Mouse (Mus musculus): ENCODE measurements around the gene Adcy9. TPM values are rescaled to one million over a fixed set of nuclear protein-coding genes. Genes with fewer than 3 reads are reported as not detected.

Gene Adcy9
- 0.40 TPM for total RNA-seq (2023)

GRCm38 (mm10) chr16:4420298-4421054 is at the start of gene Adcy9:
TSS of gene Adcy9 (minus strand) at chr16:4420498.

Other genes starting within 250 kb of the Adcy9 start
- gene Crebbp, start 206.5 kb downstream of the Adcy9 start, total RNA-seq (2023): 140 TPM
- gene Srl, start 121.3 kb upstream of the Adcy9 start, total RNA-seq (2023): 0.73 TPM
- gene Tfap4, start 139.4 kb upstream of the Adcy9 start, total RNA-seq (2023): 29.9 TPM
- gene Glis2, start 174.2 kb upstream of the Adcy9 start, total RNA-seq (2023): 1.8 TPM
- 49.2 TPM for gene Pam16, start 204.5 kb upstream of the Adcy9 start, total RNA-seq (2023)
- gene Vasn, start 219.4 kb upstream of the Adcy9 start, total RNA-seq (2023): not detected
- 27.2 TPM for gene Dnaja3, start 219.5 kb upstream of the Adcy9 start, total RNA-seq (2023)

Measured in CD8-positive naive resting alpha-beta T cell, adult 57 days (primary cell).